Mouse (Mus musculus) E14TG2a.4 (cell line): ENCODE measurements at regions not wholly inside any gene's neighbourhood (a gene's known extent, or its start where the extent isn't known, plus 50 kb on each side); places are given as distances from the start of the nearest gene placed in this dataset.

ENCODE experiments used
- CTCF ChIP-seq: conservative IDR thresholded peaks from 2 replicates; pipeline ENCODE4 v1.5.1; 2014; ENCODE audit warnings: low read length
- POU5F1 ChIP-seq: IDR thresholded peaks from 2 replicates; pipeline ENCODE4 v1.6.1; 2014; ENCODE audit warnings: low read length, borderline replicate concordance

GRCm38 (mm10) chr13:90474507-90474906 is 385.1 kb upstream of the Xrcc4 start:
- no peak for TF ChIP-seq CTCF
- no peak for TF ChIP-seq POU5F1
